Mouse (Mus musculus) left cerebral cortex, adult 9 months (tissue): Measurements from ENCODE around the gene Ccnd3.

Source experiments
- DNase-seq, 2 experiments: peaks; one replicate each; pipeline ENCODE4 v3.0.0; 2022; ENCODE audit warnings: low spot score in 2 of 2

Ccnd3 gene

DNA sequence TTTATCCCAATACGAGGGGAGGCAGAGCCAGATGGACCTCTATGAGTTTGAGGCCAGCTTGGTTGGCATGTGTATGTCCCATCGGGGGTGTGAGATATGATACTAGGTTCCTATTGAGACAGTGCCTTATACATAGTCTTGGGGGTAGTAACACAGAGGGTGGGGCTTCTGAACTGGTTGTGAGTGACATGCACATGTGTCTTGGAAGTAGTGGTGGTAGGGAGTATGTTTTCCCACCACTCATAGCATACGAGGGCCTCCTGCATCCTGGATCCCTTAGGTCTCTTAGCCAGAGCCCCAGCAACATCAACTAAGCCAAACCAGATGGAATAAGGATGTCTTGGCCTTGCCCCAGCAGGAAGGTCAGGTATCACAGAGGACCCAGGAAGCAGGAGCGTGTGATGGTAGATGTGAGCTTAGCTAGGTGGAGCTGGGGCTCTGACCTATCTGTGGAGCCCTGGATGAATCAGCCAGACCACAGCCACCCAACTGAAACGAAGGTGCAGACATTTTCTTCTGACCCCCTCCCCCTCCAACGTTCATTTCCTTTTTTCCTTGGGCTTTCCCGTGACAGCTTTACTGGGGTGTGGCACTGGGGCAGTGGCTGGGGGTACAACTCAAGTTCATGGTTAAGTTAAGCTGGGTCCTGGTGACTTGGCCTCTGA is 10.5 kb downstream of the Ccnd3 start:
- DNase-seq = no peak

DNA sequence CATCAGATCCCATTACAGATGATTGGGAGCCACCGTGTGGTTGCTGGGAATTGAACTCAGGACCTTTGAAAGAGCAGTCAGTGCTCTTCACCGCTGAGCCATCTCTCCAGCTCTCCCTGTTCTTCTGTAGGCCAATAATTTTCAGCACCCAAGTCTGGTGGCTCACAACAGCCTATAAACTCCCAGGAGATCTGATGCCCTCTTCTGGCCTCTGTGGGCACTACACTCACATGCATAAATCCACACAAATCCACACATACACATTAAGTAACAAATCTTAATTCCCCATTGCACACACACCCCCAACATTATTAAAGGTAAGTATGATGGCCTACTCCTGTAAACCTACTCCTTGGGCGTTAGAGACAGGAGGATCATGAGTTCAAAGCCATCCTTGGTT is 11.4 kb downstream of the Ccnd3 start:
- DNase-seq = no peak

DNA sequence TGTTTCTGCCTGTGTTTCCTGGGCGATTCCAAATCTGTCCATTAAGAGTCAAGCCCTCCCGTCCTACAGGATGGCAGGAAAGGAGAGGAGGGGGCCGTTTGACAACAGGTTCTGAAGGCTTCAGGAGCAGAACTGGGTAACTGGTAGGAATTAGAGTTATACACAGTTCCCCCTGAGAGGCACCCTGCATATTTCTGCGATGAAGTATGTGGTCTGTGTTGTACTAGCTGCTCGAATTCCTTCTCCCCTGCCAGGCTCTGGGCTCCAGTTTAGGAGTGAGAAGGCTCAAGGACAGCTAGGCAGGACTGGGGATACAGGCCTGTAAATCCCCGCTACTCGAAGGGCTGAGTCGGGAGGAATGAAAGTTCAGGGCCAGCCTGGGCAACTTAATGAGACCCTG is 13.4 kb downstream of the Ccnd3 start:
- DNase-seq = no peak

DNA sequence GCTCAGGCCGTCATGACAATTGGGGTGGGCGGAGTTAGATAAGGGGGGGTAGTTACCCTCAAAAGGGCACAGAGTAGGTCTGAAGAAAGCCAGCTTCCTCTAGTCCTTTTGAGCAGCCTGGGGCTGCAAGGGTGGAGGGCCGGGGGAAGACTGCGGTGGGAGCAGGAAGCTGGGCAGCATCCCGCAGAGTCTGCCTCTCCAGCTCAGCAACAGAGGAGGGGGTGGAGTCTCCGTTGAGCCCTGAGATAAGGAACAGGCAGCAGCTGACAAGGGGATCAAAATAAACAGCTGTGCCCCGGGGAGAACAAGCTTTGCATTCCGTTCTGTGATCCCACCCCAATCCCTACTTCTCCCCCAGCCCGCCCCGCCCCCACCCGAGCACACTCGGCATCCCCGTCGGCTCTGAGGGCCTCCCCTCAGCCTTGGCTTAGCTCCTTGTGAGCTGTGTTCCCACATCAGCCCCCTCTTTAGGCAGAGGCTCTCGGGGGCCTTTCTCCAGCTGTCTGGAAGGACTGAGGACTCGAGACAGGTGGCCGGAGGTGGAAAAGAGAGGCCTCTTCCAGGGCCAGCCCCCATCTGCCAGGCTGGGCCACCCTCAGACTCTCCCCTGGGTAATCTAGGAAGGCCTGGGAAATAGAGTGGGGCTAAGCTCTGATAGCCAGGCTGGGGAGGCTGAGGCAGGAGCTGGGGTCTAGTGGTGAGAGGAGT is 16.9 kb downstream of the Ccnd3 start:
- no peak for DNase-seq

DNA sequence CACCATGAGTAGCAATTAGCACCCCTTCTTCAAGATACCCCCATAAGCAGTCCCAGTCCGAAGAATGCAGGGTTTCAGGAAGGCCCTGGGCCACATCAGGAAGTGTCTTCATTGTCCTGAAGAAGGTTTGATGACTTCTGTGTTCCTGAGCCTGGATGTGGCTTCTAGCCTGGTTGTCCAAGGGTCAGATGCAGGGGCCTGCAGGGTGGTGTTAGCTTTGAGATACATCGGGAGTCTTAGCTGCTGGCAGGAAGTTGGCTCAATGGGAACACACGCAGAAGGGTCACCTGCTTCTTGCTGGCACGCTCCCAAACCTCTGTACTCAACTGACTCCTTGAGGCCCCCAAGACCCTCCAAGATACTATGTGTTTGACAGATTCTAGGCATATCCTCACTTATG is 17.7 kb downstream of the Ccnd3 start:
- DNase-seq = no peak

DNA sequence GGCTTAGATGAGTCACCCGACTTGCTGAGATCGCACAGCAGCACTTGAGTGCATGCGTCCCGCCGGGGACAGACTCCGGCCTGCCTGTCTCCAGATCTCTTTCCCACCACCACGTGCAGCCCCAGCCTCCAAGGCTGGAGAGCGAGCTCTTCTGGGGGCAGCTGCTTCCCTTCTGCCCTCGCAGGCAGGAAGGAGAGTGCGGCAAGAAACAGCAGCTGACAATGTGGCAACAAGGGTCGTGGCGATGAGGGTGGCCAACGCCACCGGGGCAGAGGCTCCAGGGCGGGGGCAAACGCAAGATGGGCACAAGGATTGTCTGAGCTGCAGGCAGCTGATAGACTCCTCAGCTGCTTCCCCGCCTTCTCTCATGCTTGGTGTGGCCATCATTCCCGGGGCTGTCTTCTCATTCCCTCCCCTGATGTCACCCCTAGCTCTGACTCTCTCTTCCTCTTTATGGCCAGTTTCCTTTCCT is 18.4 kb downstream of the Ccnd3 start:
- no peak for DNase-seq

DNA sequence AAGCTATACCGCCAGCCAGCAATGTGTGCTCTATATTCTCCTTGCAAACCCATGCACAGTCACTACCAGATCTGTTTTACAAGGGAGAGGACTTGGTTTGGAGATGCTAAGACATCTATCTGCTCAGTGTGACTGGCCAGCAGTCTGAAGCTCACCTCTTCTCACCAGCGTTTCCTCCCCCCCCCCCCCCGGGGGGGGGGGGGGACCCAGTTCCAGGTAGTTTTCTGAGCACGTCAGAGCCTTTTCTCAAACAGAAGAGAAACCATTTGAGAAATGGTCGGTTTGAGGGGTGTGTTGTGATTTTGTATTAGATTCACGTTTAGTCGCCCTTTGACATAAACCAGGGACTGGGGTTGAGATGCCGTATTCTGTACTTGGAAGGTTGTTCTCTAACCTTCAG is 19.2 kb downstream of the Ccnd3 start:
- no peak for DNase-seq

DNA sequence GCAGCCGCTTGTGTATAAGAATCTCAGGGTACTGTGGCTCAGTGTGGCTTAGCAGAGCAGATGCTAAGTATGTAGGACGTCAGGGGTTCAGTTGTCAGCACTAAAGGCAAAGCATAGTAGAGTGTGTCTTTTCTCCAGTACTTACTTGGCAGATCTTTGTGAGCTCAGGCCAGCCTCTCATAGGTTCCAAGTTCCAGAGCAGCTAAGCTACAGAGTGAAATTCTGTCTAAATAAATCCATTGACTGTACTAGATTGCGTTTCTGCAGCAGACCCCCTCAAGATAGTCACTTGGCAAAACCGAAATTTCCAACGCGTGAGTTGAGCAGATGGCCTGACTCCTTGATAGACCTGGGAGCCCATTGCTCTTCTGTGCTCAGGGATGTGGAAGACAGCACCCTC is 20.1 kb downstream of the Ccnd3 start:
- DNase-seq = no peak

DNA sequence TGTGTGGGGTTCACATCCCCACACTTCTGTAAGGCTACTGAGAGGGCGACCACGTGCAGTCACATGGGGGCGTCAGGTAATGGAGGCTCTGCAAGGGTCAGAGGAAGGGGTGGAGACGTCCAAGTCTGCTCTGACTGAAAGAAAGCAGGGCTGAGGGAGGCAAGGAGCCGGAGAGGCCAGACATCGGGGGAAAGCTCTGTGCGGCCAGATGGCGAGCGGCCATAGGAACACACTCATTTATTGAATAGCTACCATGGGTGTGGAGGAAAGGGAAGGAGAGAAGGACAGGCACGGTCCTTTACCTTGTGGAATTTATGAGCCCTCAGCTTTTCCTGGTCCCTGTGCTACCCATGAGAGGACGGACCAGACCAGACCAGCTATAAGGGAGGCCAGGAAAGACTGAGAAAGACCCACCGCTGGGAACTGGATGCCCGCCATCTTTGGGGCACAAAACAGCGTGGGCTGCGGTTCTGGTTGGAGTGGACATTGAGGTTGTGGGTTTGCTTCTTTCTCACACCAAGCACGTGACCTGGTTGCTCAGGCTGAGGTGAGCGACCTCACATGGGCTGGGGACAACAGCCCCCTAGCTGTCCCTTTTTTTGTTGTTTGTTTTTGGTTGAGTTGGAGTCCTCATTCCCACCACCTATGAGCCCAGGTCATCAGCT is 22.1 kb downstream of the Ccnd3 start:
- DNase-seq = no peak

DNA sequence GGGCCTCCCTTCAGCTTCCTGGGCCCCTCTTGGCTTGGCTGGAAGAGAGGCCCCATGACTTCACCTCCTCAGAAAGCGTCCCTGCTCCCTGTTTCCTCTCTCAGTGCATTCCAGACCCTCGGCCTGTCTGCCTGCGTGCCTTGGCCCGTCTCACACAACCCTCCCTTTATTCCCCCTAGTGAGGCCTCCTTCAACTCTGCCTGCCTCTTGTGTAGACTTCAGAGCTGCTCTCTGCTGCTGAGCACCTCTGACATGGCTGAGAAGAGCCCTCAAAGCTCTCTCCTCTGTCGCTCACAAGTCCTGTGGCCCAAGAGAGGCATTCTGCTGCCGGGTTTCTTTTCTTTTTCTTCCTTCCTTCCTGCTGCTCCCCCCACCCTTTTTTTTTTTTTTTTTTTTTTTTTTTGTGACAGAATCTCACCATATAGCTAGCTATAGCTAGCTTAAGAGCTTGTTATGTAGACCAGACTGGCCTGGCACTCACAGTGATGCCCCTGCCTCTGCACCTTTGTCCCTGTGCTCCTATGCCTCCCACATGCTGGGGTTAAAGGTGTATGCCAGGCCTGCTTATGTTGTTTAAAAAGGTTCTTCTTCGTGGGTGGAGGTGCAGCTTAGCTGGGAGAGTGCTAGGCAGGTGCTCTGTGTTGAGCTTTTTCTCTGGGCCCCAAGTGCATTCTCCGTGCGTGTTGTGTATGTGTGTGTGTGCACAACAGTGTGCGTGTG is 22.9 kb downstream of the Ccnd3 start:
- no peak for DNase-seq

DNA sequence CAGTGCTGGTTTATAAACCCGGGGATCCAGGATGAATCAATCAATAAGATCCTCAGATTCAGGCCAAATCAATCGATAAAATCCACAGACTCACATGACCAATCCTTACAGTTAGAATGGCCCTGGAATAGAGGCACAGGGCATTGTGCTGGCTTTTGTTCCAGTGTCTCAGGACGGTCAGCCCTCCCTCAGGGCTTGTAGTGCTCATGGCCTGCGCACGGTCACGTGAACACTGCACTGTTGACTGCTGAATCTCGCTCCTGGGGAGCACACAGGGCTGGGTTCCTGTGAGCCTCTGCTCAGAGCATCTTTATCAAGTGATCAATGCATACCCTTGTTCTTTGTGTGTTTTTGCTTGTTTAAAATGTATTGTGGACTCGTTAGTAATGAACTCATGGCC is 24.1 kb downstream of the Ccnd3 start:
- DNase-seq = no peak

DNA sequence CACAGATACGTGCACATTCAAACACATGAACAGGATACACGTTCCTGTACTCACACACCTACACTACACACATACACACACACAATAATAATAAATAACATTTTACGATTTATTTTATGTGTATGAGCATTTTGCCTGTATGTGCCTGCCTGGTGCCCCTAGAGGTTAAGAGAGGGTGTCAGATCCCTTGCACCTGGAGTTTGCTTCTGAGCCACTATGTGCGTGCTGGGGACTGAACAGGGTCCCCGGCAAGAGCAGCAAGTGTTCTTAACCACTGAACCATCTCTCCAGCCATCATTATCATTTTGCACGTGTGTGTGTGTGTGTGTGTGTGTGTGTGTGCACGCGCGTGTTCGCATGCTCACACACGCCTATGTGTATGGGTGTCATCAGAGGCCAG is 24.7 kb downstream of the Ccnd3 start:
- DNase-seq = no peak

DNA sequence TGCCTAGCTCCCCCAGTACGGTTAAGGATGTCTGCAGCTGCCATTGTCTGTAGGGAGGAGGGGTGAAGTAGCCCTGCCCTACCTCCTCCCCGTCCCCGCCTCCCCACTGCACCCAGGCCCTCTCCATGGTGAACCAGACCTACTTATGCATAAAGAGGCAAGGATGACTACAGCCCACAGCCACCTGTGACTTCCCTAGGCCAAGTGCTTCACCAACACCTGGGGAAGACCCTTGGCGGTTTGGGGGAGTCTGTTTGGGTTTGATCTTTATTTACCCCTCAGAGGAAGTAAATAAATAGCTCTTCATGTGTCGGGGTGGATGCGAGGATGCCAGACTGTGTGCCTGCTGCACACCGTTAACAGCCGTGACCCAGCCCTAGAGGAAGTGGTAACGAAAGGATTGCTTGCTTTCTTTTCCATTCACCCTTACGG is 26.6 kb downstream of the Ccnd3 start:
- DNase-seq = no peak

DNA sequence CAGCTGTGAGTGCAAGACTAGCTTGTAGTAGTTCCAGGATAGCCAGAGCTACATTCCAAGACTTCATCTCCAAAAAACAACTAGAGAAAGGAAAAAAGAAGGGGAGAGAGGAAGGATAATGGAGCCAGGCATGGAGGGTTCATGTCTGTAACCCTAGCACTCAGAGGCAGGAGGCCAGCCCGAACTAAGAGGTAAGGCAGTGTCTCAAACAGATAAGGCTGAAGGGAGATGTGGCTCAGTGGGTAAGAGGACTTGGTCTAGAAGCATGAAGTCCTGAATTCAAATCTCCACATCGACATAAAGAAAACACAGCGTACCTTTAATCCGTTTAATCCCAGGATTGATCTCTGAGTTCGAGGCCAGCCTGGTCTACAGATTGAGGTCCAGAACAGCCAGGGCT is 27.5 kb downstream of the Ccnd3 start:
- DNase-seq = no peak

DNA sequence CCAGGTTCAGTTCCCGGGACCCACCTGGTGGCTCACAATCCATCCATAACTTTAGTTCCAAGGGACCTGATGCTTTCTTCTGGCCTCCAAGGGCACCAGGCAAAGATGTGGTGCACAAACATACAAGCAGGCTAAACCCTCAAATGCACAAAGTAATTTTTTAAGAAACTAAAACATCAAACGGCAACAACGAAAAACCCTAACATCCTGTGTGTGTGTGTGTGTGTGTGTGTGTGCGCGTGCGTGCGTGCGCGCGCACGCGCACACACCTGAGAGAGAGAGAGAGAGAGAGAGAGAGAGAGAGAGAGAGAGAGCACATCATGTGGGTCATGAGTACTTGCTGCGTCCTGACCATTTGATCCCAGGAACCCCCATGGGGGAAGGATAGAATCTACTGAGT is 28.8 kb downstream of the Ccnd3 start:
- no peak for DNase-seq

DNA sequence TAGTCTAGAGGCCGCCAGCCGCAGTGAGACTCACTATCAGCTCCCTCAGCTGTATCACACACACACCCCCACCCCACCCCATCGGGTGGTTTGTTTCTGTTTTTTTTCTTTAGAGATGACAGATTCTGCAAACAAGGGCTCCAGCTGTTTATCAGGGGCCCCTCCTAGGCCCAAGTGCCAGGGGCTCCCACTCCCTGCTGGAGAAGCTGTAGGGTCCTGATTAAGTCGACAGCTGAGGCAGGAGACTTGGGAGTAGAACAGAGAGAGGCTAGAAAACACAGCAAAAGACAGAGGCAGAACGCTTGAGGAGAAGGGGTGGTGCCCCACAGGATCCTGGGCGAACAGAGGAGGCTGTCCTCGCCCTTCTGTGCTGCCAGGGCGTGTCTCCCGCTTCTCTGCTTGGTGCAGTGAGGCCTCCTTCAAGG is 31.0 kb downstream of the Ccnd3 start:
- DNase-seq = no peak

DNA sequence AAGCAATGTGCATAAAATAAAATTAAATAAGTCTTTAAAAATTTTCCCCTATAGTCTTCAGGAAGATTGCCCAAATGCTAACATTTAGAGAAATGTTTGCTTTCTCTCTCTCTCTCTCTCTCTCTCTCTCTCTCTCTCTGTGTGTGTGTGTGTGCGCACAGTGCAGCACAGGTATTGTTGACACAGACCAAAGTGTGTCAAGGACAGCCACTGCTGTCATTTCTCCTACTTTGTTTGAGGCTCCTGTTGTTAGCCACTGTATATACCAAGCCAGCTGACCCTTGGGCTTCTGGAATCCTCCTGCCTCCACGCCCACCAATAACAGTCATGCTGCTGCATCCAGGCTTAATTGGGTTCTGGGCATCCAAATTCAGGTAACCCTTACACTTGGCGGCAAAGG is 33.2 kb downstream of the Ccnd3 start:
- DNase-seq = no peak

DNA sequence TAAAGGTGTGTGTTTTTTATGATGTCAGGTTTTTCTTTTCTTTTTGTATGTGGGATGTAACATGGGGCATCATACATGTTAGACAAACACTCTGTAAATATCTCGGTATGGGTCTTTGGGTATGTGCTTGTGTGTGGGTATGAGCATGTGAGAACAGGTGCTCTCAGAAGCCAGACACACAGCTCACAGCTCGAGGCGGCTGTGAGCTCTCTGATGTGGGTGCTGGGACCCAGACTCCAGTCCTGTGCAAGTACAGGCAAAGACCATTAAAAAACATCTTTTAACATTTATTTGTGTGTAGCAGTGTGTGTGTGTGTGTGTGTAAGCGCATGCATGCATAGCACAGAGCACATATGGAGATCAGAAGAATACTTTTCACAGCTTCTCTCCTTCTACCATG is 34.3 kb downstream of the Ccnd3 start:
- DNase-seq = no peak

DNA sequence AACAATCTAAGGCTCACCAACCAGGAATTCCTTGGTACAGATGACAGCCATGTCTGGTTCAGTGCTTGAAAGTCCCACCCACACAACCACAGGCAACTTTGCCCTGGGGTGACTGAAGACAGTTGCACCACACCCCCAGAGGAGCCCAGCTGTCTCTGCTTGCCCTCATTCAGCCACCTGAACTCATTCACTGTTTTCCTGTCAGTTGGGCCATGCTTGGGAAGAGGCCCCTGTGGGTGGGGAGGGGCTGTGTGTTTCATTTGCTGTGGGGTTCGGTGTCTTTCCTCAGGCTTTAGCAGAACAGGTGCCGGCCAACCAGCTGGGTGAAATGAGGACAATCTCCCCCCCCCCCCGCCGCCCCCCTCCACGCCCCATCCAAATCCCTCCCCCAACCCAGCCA is 37.2 kb downstream of the Ccnd3 start:
- no peak for DNase-seq

DNA sequence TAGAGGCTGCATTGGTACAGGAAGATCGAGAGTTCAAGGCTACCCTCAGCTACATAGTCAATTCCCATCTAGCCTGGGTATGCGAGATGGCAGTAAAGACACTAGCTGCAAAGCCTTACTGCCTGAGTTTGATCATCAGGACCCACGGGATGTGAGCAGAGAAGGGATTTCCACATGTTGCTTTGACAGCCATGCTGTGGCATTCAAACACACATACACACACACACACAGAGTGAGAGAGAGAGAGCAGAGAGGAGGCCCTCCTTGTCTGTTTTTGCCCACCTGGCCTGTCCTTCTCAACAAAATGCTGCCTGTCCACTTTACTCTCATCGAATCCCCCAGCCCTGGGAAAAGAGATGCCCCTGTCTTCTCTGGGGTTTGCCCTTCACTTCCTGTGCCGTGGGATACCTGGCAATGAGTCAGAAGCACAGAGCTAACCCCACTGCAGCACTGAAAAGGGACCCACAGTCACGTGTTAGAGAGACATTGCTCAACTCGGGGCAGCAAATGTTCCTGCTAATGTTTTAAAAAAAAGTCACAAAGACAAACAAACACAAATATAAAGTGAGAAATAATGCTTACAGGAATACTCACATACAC is 38.3 kb downstream of the Ccnd3 start:
- DNase-seq = no peak

DNA sequence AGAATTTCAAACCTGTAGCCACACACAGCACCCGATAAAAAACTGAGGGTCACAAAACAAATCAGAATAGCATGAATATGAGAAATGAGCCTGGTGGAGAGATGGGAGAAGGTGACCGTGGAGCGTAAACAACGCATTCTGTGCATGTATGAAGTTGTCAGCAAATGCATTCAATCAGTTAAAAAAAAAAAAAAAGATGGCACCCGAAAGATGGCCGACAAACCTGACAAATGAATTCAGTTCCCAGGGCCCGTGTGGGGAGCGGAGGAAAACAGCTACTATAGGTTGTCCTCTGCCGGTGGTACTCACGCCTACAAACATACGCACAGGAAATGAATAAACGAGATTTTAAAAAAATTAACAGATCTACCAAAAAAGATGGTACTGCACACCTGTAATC is 40.3 kb downstream of the Ccnd3 start:
- no peak for DNase-seq

DNA sequence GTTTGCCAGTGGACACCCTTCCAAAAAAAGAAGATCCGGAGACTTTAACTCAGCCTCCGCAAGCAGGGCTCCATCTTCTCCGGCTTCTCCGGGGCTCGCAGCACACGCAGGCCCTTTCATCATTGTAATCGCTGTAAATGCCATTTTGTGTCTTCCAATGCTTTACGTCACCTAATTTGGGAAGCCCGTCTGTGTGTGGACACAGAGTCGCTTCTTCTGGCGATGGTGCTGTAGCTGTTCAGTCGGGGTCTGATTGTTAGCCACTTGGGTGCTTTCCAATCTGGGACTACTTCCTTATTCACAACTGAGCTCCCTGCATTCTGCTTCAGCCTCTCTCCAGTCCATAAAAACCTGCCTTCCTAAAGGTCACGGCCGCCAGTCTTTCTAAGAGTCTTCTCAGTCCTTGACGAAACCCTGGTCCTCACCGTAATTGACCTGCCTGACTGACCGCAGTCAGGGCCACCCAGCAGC is 41.0 kb downstream of the Ccnd3 start:
- DNase-seq = peak; percentile 19 to 37
